Mouse (Mus musculus) right cerebral cortex, postnatal 36 days (tissue): ENCODE results near the gene Iqsec1.
"Not testable (repeated sequence)": the region's sequence is repeated elsewhere in the genome, so short reads cannot be mapped to it uniquely, and the experiment has no call there.

Experiments used
- DNase-seq, 2 experiments: peaks; one replicate each; pipeline ENCODE4 v3.0.0; 2022; ENCODE audit warnings: low spot score in 2 of 2, mixed read lengths in 1 of 2

The Iqsec1 gene

DNA sequence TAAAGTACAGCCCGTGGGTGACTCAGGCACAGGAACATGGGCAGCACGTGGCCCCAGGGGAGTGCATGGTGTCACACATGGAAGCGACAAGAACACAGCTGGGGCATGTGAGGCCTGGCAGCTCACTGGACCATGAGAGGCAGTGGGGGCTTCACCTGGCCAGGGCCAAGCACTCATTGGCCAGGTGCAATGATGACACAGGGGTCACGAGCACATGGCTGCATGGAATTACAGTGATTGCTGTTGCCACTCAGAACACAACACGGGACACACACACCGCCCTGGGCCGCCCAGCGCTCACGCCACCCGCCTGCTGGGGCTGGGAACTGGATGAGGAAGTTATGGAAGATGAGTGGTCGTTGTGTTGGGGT lies 327.5 kb downstream of the Iqsec1 start:
- no peak for DNase-seq

GRCm38 (mm10) chr6:90660398-90661028 lies 328.0 kb downstream of the Iqsec1 start:
- DNase-seq: no peak

GRCm38 (mm10) chr6:90659913-90660312 lies 328.6 kb downstream of the Iqsec1 start:
- no peak for DNase-seq

- not testable (repeated sequence) for DNase-seq
Observed at GRCm38 (mm10) chr6:90656344-90656850, 332.1 kb downstream of the Iqsec1 start.

GRCm38 (mm10) chr6:90653736-90654135 lies 334.7 kb downstream of the Iqsec1 start:
- DNase-seq: no peak

DNA sequence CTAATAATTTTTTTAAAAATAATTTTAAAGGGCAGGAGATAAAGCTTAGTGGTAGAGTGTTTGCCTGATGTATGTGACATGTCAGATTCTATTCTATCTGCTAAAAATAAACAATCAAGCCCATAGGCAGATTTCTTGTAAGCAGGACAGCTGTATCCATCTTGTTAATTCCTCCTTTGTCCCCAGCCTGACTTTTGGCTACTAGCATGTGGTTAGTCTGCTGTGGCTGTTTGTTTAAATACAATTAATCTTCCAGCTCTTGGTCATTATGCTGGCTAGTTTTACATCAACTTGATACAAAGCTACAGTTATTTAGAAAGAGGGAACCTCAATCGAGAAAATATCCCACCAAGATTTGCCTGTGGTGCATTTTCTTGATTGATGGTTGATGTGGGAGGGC lies 337.9 kb downstream of the Iqsec1 start:
- DNase-seq: no peak

DNA sequence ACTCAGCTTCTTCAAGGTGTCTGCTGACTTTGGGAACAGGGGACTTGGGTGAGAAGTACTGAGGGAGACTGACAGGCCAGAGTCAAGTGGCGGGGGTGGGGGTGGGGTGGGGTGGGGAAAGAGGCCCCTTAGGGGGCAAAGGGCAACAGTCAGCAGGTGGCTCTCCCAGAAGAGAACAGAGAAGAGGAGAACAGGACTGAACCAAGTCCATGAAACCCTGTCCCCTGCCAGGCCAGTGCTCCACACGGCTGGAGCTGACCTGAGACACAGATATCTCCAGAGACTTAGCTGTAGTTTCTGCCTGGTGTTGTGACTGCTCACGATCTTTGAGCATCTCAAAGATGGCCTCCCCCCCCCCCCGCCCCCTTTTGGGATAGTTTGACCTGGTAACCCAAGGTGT lies 339.2 kb downstream of the Iqsec1 start:
- DNase-seq: no peak

- DNase-seq: no peak
Observed at GRCm38 (mm10) chr6:90648391-90648790, 340.1 kb downstream of the Iqsec1 start.

GRCm38 (mm10) chr6:90644965-90645364 lies 343.5 kb downstream of the Iqsec1 start:
- DNase-seq: no peak

DNA sequence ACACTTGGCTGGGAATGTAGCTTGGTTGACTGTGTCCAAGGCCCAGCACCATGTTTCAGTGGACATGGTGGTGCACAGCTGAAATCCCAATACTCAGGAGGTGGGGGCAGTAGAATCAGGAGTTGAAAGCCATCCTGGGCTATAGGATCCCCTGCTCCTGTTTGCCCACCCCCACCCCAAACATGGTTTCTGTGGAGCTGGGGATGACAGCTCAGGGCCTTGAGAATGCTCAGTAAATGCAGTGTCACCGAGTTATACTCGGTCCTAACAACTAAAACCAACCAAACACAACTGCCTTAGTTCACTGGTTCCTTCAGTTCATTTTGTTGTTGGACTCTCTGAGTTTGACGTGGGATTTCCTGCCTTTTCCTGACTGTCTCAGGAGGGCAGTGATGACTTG lies 345.4 kb downstream of the Iqsec1 start:
- no peak for DNase-seq

- DNase-seq: no peak
Observed at GRCm38 (mm10) chr6:90635611-90636010, 352.9 kb downstream of the Iqsec1 start.

DNA sequence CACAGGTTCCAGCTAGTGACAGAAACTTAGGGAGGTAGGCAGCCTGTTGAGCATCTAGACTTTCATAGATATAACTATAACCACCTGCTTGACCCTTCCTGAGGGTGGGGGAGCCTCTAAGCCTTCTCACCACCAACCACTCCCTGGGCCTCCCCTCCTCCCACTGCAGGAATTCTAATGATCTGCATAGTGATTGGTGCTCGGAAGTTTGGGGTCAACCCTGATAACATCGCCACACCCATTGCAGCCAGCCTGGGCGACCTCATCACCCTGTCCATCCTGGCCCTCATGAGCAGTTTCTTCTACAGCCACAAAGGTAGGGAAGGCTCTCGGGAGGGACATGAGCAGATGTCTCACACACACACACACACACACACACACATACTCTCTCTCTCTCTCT lies 353.4 kb downstream of the Iqsec1 start:
- no peak for DNase-seq

DNA sequence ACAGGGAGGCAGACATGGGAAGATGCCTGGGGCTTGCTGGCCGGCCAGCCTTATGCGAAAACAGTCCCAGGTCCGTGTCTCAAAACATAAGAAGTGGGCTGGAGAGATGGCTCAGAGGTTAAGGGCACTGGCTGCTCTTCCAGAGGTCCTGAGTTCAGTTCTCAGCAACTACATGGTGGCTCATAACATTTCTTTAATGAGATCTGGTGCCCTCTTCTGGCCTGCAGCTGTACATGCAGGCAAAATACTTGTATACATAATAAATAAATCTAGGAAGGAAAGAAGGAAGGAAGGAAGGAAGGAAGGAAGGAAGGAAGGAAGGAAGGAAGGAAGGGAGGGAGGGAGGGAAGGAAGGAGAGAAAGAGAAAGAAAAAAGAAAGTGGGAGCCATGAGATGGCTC lies 356.0 kb downstream of the Iqsec1 start:
- DNase-seq: not testable (repeated sequence)

GRCm38 (mm10) chr6:90630427-90630826 lies 358.1 kb downstream of the Iqsec1 start:
- DNase-seq: no peak

DNA sequence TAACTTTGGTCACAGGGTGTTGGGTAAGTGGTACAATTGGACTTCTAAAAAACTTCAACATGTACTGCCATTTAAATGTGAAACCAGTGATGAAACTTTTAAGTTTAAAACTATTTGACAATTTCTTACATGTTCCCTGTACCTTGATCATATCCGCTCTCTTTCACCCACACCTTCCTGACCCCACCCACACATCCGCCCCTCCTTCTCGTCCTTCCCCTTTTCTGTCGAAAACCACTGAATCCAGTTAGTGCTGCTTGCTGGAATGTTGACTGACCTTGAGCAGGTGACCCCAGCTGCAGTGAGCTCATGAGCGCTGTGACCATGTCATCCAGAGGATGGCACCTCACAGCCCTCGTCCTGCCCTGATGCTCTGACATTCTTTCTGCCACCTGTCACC lies 359.0 kb downstream of the Iqsec1 start:
- DNase-seq: no peak

DNA sequence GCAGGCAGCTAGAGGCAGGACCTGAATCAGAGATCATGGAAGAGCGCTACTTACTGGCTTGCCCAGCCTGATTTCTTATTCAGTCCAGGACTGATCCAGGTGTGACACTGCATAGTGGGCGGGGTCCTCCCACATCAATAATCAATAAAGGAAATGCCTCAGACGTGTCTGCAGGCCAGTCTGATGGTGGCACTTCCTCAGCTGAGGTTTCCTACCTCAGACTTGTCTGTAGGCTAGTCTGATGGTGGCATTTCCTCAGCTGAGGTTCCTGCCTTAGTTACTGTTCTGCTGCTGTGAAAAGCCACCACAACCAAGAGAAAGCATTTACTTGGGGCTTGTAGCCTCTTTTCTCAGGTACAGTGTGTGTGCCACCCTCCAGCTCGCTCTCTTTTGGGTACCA lies 360.9 kb downstream of the Iqsec1 start:
- no peak for DNase-seq

GRCm38 (mm10) chr6:90625207-90625994 lies 363.1 kb downstream of the Iqsec1 start:
- DNase-seq: no peak

GRCm38 (mm10) chr6:90624733-90625132 lies 363.8 kb downstream of the Iqsec1 start:
- DNase-seq: no peak

GRCm38 (mm10) chr6:90624184-90624583 lies 364.3 kb downstream of the Iqsec1 start:
- no peak for DNase-seq

- no peak for DNase-seq
Observed at GRCm38 (mm10) chr6:90623456-90623836, 365.0 kb downstream of the Iqsec1 start.

DNA sequence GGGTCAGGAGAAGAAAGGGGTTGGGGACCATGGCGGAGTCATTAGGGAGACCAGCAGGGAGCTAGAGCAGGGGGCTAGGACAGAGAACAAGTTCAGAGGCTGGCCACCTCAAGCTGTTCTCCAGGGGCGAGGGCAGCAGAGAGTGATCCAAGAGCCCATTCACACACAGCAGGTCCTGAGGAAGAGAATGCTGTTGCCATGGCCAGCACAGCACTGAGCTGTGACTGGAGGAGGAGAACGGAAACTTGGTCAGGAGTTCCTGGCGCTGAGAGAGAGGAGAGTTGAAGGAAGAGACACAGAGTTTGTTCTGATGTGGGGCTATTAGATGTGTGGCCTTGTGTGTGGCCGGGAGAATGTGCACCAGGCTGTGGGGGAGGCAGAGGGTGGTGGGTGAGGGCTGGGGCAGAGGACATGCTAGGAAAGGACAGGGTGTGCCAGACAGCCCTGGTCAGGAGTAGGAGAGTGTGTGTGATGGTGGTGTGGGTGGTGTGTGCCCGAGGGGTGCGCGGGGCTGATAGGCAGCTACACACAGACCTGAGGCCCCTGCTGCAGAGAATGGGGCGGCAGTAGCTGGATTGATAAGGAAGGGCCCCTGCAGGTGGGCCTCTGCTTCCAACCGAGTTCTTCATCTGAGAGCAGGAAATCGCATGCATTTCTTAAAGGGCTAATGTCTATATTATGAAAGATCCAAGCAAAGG lies 365.6 kb downstream of the Iqsec1 start:
- no peak for DNase-seq

GRCm38 (mm10) chr6:90621584-90621890 lies 366.9 kb downstream of the Iqsec1 start:
- no peak for DNase-seq
